Mouse (Mus musculus) brain, adult 2 months (tissue): Measurements from ENCODE around the gene Il21r.

Experiments used
- DNase-seq: peaks from one replicate; pipeline ENCODE4 v3.0.0; 2011; ENCODE audit warnings: low read depth, low spot score

Il21r gene

GRCm38 (mm10) chr7:125643880-125644279 lies 40.7 kb downstream of the Il21r start:
- peak; percentile 26 for DNase-seq

GRCm38 (mm10) chr7:125645413-125645812 lies 42.2 kb downstream of the Il21r start:
- peak; percentile 30 for DNase-seq

- no peak for DNase-seq
These were observed 45.8 kb downstream of the Il21r start for GRCm38 (mm10) chr7:125649013-125649412.

GRCm38 (mm10) chr7:125657511-125657910 lies 54.3 kb downstream of the Il21r start:
- no peak for DNase-seq

GRCm38 (mm10) chr7:125663654-125664053 lies 60.4 kb downstream of the Il21r start:
- no peak for DNase-seq

- DNase-seq = no peak
These were observed 67.6 kb downstream of the Il21r start for GRCm38 (mm10) chr7:125670865-125671264.

GRCm38 (mm10) chr7:125671396-125671795 lies 68.2 kb downstream of the Il21r start:
- DNase-seq = no peak

- peak; percentile 67 for DNase-seq
These were observed 71.7 kb downstream of the Il21r start for GRCm38 (mm10) chr7:125674916-125675315.

- DNase-seq = peak; percentile 27
These were observed 75.5 kb downstream of the Il21r start for GRCm38 (mm10) chr7:125678756-125679155.

- peak; percentile 55 for DNase-seq
These were observed 76.7 kb downstream of the Il21r start for GRCm38 (mm10) chr7:125679936-125680335.
